Mouse (Mus musculus): ENCODE data around the gene Thoc3.

Gene Thoc3

DNA sequence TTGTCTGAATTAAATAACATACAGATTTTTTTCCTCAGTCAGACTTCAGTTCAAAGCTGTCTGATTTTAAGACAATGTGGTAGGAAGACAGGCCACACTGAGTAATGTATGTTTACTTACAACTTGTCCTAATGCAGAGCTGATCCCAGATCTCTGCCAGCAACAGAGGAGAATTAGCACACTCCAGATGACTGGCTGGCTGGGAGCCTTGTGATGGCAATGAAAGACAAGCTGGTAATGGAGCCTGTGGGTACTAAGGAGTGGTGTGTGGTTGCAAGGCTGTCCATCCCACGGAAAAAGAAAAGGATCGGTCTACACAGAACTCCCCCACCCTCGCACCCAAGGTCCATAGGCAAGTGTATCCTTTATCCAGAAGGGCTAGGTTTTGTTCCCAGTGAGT, 25.0 kb downstream of the Thoc3 start:
- DNase-seq (ENCODE audit: low spot score), result no peak

DNA sequence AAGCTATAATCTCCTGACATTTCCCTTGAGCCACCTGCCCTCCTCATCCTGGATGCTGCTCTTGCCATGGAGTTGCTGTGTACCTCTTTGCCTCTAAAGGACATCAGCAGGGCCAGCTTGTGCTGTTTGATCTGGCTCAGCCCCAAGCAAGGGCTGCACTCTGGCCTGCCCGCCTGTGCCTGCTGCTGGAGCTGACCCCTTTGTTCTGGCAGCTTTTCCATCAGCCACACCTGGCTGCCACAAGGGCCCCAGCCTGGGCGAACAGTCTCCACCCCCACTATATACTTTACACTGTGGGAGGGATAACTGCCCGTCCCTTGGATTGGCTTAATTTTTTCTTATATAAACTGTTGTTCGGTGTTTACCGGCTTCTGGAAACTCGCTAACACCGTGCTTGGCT, 28.7 kb downstream of the Thoc3 start:
- no peak for DNase-seq (ENCODE audit: low spot score)

DNA sequence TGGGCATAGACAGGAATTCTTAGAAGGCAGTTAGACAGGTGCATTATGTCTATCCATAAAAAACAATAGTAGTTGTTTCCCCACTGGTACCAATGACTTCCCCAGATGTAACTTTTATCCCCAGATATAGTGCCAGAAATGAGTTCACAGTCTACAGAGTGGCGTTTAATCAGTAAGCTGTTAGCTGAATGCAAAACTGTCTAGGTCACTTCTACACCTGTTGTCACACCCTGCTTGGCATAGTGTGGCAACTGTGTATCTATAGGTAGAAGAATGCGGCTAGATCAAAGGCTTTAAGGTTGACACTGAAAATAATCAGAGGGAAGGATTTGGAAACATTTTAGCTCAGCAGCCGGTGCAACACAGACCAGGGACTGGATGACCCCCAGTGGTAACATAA, 29.8 kb downstream of the Thoc3 start:
- no peak for DNase-seq (ENCODE audit: low spot score)

DNA sequence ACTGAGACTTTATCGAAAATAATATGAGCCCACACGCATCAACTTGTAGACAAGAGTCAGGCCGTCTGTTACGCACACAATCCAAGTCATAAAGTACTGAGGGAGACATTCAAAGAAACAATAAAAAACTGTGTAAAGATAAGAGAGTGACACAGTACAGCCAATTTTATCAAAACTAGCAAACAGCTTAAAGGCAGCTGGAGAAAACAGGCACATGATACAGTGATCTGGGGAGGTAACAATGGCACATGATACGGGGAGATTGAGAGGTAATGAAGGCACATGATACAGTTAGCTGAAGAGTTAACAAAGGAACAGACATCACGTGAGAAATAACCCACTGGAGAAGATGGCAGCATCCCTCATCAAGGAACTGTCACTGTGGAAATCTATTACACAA, 31.6 kb downstream of the Thoc3 start:
- DNase-seq (ENCODE audit: low spot score), result no peak

DNA sequence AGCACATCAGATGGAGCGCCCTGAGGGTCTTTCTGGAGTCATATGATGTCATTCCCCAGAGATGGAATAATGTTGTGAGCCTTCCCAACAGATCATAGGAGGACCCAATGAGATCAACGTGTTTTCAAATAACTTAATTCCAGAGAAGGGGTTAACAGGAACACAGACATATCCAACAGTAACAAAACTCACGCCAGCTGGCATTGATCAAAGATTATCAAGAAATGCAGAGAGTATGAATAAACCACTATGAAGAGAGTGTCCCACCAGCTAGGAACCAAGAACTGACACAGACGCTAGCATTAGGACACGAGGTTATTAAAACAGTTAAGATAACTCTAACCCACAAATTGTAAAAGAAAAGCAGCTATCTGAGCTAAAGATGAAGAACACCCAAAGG, 32.0 kb downstream of the Thoc3 start:
- no peak for DNase-seq (ENCODE audit: low spot score)

DNA sequence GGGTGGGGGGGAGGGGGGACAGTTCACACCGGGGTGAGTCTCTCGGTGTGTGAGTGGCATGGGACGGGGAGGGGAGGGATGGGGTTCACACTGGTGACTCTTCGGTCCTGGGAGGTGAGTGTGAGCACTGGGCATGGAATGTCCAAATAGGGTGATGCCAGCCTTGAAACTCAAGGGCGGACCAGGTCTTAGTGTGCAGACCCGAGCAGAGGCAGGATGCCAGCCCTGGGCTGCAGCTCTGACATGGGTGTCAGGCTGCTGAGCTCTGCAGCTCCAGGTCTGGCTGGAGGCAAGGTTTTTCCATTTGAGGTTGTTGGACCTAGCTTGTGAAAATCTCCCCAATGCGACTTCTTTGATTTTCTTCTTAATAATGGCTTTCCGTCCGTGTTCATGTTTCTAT, 37.5 kb downstream of the Thoc3 start:
- no peak for DNase-seq (ENCODE audit: low spot score)

DNA sequence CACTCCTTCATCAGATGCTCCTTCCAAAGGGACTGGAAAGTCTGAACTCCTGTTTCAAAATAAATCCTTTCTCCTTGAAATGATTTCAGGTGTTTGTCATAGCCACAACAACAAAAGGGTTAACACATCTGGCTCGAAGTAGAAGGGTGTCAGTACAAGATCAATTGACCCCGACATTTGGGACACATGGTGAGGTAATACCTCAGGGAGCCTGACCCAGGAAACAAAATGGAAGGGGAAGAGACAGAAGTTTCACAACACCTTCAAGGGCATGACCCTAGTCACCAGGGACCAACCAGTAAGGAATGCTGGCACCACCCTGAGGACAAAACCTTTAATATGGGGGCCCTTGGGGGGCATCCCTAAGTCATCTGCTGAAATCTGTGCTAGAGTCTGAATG, 38.6 kb downstream of the Thoc3 start:
- no peak for DNase-seq (ENCODE audit: low spot score)

DNA sequence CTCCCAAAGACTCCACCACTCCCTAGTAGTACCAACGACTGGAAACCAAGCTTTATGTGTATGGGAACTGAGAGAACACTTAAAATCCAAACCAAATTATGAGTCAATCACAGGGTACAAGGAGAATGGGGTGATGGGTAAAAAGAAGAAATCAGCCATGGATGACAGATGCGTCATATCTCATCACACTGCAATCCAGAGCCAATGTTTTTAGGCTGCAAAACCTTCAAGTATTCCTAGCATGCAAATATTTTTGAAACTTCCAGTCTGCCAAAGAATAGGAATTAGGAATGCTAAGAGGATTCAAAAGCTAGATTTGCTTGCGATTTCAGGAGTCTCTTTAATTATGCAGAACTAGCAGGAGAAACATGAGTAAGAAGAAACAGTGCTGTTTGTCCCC, 39.9 kb downstream of the Thoc3 start:
- DNase-seq (ENCODE audit: low spot score), result no peak

DNA sequence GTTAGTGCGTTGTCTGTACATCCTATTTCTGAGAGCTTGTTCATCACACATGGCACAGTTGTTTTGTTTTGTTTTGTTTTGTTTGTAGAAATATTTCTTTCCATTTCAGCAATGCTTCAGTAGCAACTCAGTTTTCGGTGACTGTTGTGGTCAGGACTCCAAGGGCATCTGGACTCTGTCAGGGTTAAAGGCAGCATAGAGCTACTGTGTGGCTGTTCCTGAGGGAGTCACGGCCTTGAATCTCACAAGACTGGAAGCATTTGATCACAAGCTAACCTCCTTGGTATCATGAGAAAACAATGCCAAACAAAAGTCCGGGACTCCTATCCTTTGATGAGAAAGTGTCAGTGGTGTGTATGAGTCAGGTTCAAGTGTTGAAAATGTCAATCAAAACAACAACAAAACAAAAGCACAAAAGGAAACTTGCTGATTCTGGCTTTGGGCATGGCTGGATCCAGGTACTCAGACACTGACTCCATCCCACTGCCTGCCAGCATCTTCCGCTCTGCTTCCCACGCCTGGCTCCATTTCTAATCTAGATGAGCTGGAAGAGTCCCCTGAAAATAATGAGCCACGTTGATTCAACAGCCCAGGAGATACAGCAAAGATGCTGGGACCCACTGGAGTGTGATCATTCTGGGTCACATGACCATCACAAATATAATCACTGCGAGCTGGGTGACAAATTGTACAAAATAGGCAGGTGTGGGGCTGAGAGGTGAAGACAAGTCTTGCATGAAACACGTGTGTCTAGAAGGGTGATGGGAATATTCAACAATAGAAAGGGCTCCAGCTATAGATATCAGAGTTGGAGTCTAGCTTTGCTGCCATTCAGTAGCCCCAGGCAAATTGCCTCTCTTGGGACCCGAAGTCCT, 41.6 kb downstream of the Thoc3 start:
- DNase-seq (ENCODE audit: low spot score), result no peak

DNA sequence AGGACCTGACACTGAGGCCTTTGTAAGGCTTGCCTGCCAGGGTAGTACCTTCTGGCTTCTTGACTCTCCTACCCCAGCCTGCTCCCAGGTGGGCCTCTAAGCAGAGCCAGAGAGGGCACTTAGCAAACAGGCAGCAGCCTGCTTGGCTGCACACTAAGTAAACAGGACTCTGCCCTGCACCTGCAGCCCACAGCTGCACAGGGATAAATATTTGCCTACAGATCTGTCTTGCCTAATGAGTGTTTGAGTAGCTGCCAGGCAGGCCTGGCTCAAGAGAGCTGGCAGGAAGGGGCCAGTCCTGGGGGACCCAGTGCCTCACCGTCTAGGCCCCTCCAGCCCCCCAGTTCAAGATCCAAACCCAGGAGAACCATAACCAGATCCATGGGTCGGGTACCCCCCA, 43.4 kb downstream of the Thoc3 start:
- peak; percentile 15 for DNase-seq (ENCODE audit: low spot score)

DNA sequence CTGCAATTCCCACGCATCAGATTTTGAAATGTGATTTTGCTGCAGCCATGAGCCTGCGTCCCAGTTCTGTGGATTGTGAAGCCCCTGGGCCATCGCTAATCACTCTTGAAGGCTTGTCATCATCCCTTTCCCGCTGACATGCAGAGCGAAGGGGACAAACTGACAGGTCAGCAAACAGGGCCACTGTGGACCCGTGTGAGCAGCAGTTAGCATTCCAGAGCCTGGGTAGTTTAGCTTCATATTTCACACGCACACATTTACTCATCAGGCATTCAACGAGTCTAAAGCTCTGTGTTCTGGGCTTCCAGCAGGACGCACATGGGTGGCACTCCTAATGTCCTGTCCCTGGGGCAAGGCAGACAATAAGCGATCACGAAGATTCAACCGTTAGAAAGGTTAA, 48.4 kb downstream of the Thoc3 start:
- DNase-seq (ENCODE audit: low spot score), result no peak

DNA sequence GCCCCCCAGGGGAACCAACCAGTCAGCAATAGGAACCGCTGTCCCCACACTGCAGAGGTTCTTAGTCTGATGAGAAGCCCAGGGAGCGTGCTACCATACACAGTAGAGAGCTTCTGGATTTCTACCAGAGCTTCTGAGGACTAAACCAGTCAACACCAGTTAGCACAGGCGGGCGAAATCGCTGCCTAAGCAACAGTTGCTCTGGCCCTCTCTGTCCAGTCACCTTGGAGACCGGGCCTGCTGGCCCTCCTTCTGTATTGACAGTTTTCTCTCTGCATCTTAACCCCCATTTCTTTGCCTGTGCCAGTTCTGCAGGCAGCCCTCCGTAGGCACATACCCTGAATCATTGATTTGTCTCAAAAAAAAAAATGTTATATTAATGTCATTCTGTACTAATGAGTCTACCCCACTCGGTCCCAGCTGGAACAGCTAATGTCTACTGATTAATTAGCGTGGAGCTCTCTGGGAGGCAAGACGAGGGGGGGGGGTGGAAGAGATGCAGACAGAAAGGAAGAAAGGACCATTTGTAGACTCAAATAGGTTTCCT, 49.8 kb downstream of the Thoc3 start:
- DNase-seq (ENCODE audit: low spot score), result no peak

DNA sequence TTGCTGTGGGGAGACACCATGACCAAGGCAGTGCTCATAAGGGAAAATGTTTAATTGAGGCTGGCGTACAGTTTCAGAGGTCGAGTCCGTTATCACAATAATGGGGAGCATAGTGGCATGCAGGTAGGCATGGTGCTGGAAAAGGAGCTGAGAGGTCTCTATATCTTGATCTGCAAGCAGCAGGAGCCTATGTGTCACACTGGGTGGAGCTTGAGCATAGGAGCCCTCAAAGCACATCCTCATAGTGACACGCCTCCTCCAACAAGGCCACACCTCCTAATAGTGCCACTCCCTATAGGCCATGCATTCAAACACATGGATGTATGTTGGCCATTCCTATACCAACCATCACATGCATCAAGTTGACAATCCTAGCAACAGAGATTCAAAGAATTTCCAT, 53.6 kb downstream of the Thoc3 start:
- DNase-seq (ENCODE audit: low spot score), result no peak

DNA sequence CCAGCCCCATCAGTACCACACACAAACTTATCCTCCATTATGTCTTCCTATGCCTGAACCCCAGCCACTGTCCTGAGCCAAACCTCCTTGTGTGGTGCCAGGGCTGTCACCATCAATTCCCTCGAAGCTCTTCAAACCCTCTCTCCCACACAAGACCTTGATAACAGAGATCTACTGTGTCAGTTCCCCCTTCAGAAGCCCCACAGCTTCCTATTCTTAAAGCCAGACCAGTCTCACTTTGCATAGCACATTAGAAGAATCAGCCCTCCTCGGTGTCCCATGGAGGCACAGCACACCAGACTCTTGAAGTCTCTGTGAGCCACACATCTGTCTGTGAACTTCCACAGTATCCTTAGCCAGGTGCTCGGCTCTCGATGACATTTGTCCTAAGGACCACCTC, 55.9 kb downstream of the Thoc3 start:
- DNase-seq (ENCODE audit: low spot score), result no peak

DNA sequence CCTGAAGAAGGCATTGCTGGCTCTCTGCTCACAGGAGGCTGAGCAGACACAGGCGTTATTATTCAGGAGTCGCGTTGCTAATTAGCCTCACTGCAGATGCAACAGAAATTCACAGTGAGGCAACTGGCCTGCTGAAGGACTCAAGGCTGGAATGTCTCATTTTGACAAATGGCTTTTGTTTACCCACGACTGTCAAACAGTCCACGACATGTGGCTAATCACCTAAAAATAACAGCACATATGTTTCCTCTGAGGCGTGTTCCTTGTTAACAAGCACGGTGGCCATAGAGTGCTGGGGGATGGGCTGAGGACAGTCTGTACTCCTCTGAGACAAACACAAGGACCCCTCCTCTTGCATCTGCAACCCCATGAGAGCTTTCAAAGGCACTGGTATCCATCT, 56.4 kb downstream of the Thoc3 start:
- no peak for DNase-seq (ENCODE audit: low spot score)

DNA sequence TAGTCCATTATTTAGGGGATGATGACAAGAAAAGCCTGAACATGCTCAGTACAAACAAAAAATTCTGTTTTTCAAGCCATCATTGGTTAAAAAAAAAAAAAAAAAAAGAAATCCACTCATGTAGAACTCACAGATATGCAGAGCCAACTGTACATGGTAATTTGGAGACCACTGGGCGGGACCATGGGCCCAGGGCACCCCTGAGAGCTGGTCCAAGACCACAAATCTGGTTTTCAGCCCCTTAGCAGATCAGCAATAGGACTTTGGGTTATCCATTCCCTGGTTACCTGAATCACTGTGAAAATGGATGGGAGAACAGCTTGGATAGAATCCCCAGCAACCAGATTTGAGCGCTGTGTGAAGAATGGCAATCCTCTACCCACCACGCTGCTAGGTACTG, 57.0 kb downstream of the Thoc3 start:
- no peak for DNase-seq (ENCODE audit: low spot score)

Measured in ovary, postnatal 14 days (tissue).